Mouse (Mus musculus) kidney, embryonic 15.5 days (tissue): ENCODE measurements at regions not wholly inside any gene's neighbourhood (a gene's known extent, or its start where the extent isn't known, plus 50 kb on each side); places are given as distances from the start of the nearest gene placed in this dataset.

Experiments used
- ATAC-seq: fragments of 200-750 bp; cut with Nextera tagmentation; replicated peaks from 2 replicates; pipeline ENCODE4 v1.8.0; 2017; ENCODE audit warnings: moderate TSS enrichment; ENCODE audit not compliant: low FRiP score
- H3K27ac ChIP-seq: fragments of 300-500 bp; sonication (generic); 2 replicates; pipeline ENCODE4 v1.5.1; 2015; ENCODE audit warnings: mild to moderate bottlenecking, inconsistent platforms
- H3K27me3 ChIP-seq: fragments of 300-500 bp; sonication (generic); 2 replicates; pipeline ENCODE4 v1.6.1; 2015; ENCODE audit warnings: inconsistent platforms
- H3K36me3 ChIP-seq: fragments of 300-500 bp; sonication (generic); 2 replicates; pipeline ENCODE4 v1.6.1; 2015; ENCODE audit warnings: inconsistent platforms
- H3K4me1 ChIP-seq: fragments of 300-500 bp; sonication (generic); 2 replicates; pipeline ENCODE4 v1.6.1; 2015; ENCODE audit warnings: inconsistent platforms
- H3K4me2 ChIP-seq: fragments of 300-500 bp; sonication (generic); 2 replicates; pipeline ENCODE4 v1.6.1; 2015; ENCODE audit warnings: moderate library complexity, mild to moderate bottlenecking, inconsistent platforms
- H3K4me3 ChIP-seq: fragments of 300-500 bp; sonication (generic); replicated peaks from 2 replicates; pipeline ENCODE4 v1.5.1; 2015; ENCODE audit warnings: mild to moderate bottlenecking, inconsistent platforms
- H3K9ac ChIP-seq: fragments of 300-500 bp; sonication (generic); 2 replicates; pipeline ENCODE4 v1.6.1; 2015; ENCODE audit warnings: mild to moderate bottlenecking, inconsistent platforms
- H3K9me3 ChIP-seq: fragments of 300-500 bp; sonication (generic); replicated peaks from 2 replicates; pipeline ENCODE4 v1.6.1; 2016; ENCODE audit warnings: inconsistent platforms
- WGBS: fragments of 180-500 bp; shearing (Covaris S2); methylation state at CpG from one replicate; pipeline ENCODE4 v1.1.7; 2015; ENCODE audit warnings: mixed read lengths; 5-methylcytosine and 5-hydroxymethylcytosine counted together

GRCm38 (mm10) chr15:33914891-33915290 lies 442.8 kb downstream of the 9430069I07Rik start:
- H3K4me1 ChIP-seq, result no peaks in the 10 kb centered on the region
- H3K4me3 ChIP-seq, result no peak overlapping the region
- H3K27ac ChIP-seq, result no peak overlapping the region
- ATAC-seq, result no peak
- no peak overlapping the region for H3K4me2 ChIP-seq
- no peaks in the 10 kb centered on the region for H3K36me3 ChIP-seq
- no peaks in the 10 kb centered on the region for H3K27me3 ChIP-seq
- H3K9ac ChIP-seq, result no peak overlapping the region
- H3K9me3 ChIP-seq, result no peaks in the 10 kb centered on the region
- WGBS, result 69% methylated on average over 1 of the region's 1 CpGs

GRCm38 (mm10) chr15:33906727-33907479 lies 450.8 kb downstream of the 9430069I07Rik start:
- Histone ChIP-seq H3K9ac (no peak overlapping the region), H3K9me3 (no peaks in the 10 kb centered on the region), H3K4me1 (no peaks in the 10 kb centered on the region), H3K4me3 (no peak overlapping the region), H3K27me3 (no peaks in the 10 kb centered on the region), H3K4me2 (no peak overlapping the region), H3K27ac (no peak overlapping the region), H3K36me3 (no peaks in the 10 kb centered on the region)
- ATAC-seq, result no peak
- WGBS, result 72% methylated on average over 5 of the region's 5 CpGs

- no peak overlapping the region for H3K27ac ChIP-seq
- H3K4me3 ChIP-seq, result no peak overlapping the region
- H3K4me1 ChIP-seq, result no peaks in the 10 kb centered on the region
- no peaks in the 10 kb centered on the region for H3K27me3 ChIP-seq
- no peak for ATAC-seq
- no peaks in the 10 kb centered on the region for H3K9me3 ChIP-seq
- no peaks in the 10 kb centered on the region for H3K36me3 ChIP-seq
- H3K4me2 ChIP-seq, result no peak overlapping the region
- no peak overlapping the region for H3K9ac ChIP-seq
- WGBS, result 76% methylated on average over 2 of the region's 2 CpGs
These were observed 461.6 kb downstream of the 9430069I07Rik start for GRCm38 (mm10) chr15:33896076-33896475.

GRCm38 (mm10) chr15:33890606-33891005 lies 467.1 kb downstream of the 9430069I07Rik start:
- Histone ChIP-seq H3K4me1 (no peaks in the 10 kb centered on the region), H3K9me3 (no peaks in the 10 kb centered on the region), H3K4me2 (no peak overlapping the region), H3K27me3 (no peaks in the 10 kb centered on the region), H3K27ac (no peak overlapping the region), H3K36me3 (no peaks in the 10 kb centered on the region), H3K4me3 (no peak overlapping the region), H3K9ac (no peak overlapping the region)
- WGBS, result 71% methylated on average over 4 of the region's 4 CpGs
- no peak for ATAC-seq

- H3K27me3 ChIP-seq, result no peaks in the 10 kb centered on the region
- no peaks in the 10 kb centered on the region for H3K4me1 ChIP-seq
- no peaks in the 10 kb centered on the region for H3K36me3 ChIP-seq
- H3K9me3 ChIP-seq, result no peaks in the 10 kb centered on the region
- WGBS, result 71% methylated on average over 1 of the region's 1 CpGs
- H3K9ac ChIP-seq, result no peak overlapping the region
- H3K27ac ChIP-seq, result no peak overlapping the region
- no peak overlapping the region for H3K4me3 ChIP-seq
- ATAC-seq, result no peak
- H3K4me2 ChIP-seq, result no peak overlapping the region
These were observed 468.8 kb downstream of the 9430069I07Rik start for GRCm38 (mm10) chr15:33888865-33889368.

- H3K4me2 ChIP-seq, result no peak overlapping the region
- ATAC-seq, result no peak
- H3K36me3 ChIP-seq, result no peaks in the 10 kb centered on the region
- H3K27me3 ChIP-seq, result no peaks in the 10 kb centered on the region
- no peaks in the 10 kb centered on the region for H3K4me1 ChIP-seq
- no peak overlapping the region for H3K4me3 ChIP-seq
- H3K9me3 ChIP-seq, result no peaks in the 10 kb centered on the region
- WGBS, result 57% methylated on average over 3 of the region's 3 CpGs
- H3K27ac ChIP-seq, result no peak overlapping the region
- H3K9ac ChIP-seq, result no peak overlapping the region
These were observed 495.4 kb downstream of the 9430069I07Rik start for GRCm38 (mm10) chr15:33862224-33862752.

DNA sequence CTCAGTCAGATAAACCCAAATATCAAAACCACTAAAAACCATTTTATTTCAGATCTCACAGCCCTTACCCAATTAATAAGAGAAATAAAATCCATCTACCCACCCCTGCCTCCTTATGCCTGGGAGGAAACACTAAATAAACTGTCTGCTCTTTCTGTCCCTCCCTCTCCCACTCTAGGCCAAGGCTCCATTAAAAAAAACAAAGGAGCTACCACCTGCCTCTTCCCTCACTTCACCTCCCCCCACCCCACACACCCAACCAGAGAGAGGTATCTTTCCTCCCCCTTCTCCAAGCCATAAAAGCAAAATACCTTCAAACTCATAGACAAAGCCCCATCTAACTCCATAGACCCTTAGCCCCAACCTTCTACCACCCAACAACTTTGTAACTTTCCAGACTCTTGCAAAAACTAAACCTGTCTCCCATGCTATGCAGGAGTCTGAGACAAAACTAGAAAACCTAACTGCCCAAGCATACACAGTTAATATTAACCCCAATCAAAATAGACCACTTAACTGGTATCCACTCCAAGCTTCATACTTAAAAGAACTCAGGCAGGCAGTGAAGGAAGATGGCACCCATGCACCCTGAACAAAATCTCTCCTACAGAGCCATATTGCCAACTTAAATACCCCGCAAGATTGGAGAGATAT lies 532.1 kb downstream of the 9430069I07Rik start:
- no peaks in the 10 kb centered on the region for H3K4me1 ChIP-seq
- ATAC-seq, result peak; percentile 80
- 93% methylated on average over 1 of the region's 1 CpGs for WGBS
- H3K4me2 ChIP-seq, result no peak overlapping the region
- no peak overlapping the region for H3K9ac ChIP-seq
- no peaks in the 10 kb centered on the region for H3K36me3 ChIP-seq
- H3K4me3 ChIP-seq, result no peak overlapping the region
- H3K9me3 ChIP-seq, result no peaks in the 10 kb centered on the region
- H3K27ac ChIP-seq, result no peak overlapping the region
- H3K27me3 ChIP-seq, result no peaks in the 10 kb centered on the region

- Histone ChIP-seq H3K36me3 (no peaks in the 10 kb centered on the region), H3K4me2 (no peak overlapping the region), H3K4me3 (no peak overlapping the region), H3K27ac (no peak overlapping the region), H3K4me1 (no peaks in the 10 kb centered on the region), H3K27me3 (no peaks in the 10 kb centered on the region), H3K9ac (no peak overlapping the region), H3K9me3 (no peaks in the 10 kb centered on the region)
- 0 out of 2 replicates have a peak, but pooled peaks have one; percentile 33 for ATAC-seq
- WGBS, result 54% methylated on average over 3 of the region's 3 CpGs
These were observed 532.8 kb downstream of the 9430069I07Rik start for GRCm38 (mm10) chr15:33824826-33825225.

GRCm38 (mm10) chr15:33780960-33781359 lies 576.7 kb downstream of the 9430069I07Rik start:
- Histone ChIP-seq H3K27me3 (no peaks in the 10 kb centered on the region), H3K27ac (no peak overlapping the region), H3K9ac (no peak overlapping the region), H3K4me2 (no peak overlapping the region), H3K9me3 (no peaks in the 10 kb centered on the region), H3K4me1 (no peaks in the 10 kb centered on the region), H3K36me3 (no peaks in the 10 kb centered on the region), H3K4me3 (no peak overlapping the region)
- WGBS, result 88% methylated on average over 2 of the region's 2 CpGs
- ATAC-seq, result no peak

GRCm38 (mm10) chr15:33759496-33759895 lies 598.2 kb downstream of the 9430069I07Rik start:
- H3K9ac ChIP-seq, result no peak overlapping the region
- H3K36me3 ChIP-seq, result no peaks in the 10 kb centered on the region
- H3K27ac ChIP-seq, result no peak overlapping the region
- no peak overlapping the region for H3K4me3 ChIP-seq
- no peaks in the 10 kb centered on the region for H3K9me3 ChIP-seq
- 47% methylated on average over 6 of the region's 6 CpGs for WGBS
- ATAC-seq, result no peak
- H3K27me3 ChIP-seq, result no peaks in the 10 kb centered on the region
- H3K4me2 ChIP-seq, result no peak overlapping the region
- H3K4me1 ChIP-seq, result no peaks in the 10 kb centered on the region

DNA sequence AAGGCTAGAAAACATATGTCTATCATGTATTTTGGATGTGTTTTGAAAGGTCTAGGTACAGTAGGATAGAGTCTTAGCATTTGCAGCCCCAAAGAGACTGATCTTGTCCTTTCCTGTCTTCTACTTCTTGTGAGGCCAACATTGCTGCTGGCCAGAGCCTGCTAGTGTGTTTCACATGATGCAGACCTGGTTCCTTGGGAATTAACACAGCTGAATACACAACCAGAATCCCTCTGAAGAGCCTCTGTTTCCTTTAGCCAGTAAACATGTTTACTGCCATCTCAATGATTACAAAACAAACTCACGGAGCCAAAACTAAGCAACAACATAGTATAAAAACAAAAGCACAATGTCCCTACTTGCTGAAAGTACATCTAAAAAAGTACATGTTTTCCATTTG lies 598.9 kb downstream of the 9430069I07Rik start:
- no peak for ATAC-seq
- Histone ChIP-seq H3K9me3 (no peaks in the 10 kb centered on the region), H3K9ac (no peak overlapping the region), H3K4me3 (no peak overlapping the region), H3K27me3 (no peaks in the 10 kb centered on the region), H3K36me3 (no peaks in the 10 kb centered on the region), H3K4me1 (no peaks in the 10 kb centered on the region), H3K4me2 (no peak overlapping the region), H3K27ac (no peak overlapping the region)
- 86% methylated on average over 1 of the region's 1 CpGs for WGBS
